Mouse (Mus musculus) neutrophil, adult 5-6 weeks (primary cell): ENCODE measurements around the gene Polh. TPM values are rescaled to one million over a fixed set of nuclear protein-coding genes. Genes with fewer than 3 reads are reported as not detected.

Source experiments
- ATAC-seq: fragments of 151-379, 151-347 bp; 2 replicates; pipeline ENCODE4 v1.8.0; 2017; ENCODE audit warnings: mild to moderate bottlenecking, moderate TSS enrichment; ENCODE audit not compliant: insufficient number of reproducible peaks, poor library complexity, low FRiP score, severe bottlenecking; ENCODE audit errors: extremely low read depth
- total RNA-seq: library from RNA; stranded (forward); fragments of 200-1000 nt; gene quantifications from 2 replicates; pipeline ENCODE4 v1.2.3, GENCODE M21; 2017

The Polh gene
- 13.2 and 14.4 TPM in 2 replicates for total RNA-seq

DNA sequence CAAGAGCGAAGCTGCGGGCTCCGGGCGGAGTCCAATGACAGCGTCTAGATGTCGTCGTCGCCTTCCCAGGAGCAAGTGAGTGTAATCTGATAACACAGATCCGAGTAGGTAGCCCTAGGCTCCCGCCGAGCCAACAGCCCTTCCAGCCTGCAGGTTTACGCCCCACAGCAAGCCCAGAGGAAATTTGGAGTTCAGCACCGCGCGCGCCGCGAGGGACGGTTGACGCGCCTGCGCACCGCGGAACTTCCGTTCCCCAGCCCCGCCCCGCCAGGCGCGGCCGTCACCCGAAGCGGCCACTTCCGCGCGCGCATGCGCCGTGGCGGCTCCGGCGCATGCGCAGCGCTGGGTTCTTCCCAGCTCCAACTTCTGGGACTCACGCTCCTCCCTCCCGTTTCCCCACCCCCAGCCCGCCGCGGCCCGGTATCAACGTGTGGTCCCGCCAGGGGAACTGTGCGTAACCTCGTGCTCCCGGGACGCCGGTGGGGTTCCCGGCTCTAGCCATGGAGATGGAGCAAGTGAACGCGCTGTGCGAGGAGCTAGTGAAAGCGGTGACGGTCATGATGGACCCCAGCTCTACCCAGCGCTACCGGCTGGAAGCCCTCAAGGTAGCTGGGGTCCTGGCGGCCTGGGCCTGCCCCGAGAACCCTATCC, at the start of gene Polh, which contains the start of gene Xpo5:
Gene Polh (minus strand): TSS at position 225 of the 651 bp plus-strand sequence.
Gene Xpo5 (plus strand): TSS at position 362 of the 651 bp plus-strand sequence.
- peak; percentile 82 for ATAC-seq

DNA sequence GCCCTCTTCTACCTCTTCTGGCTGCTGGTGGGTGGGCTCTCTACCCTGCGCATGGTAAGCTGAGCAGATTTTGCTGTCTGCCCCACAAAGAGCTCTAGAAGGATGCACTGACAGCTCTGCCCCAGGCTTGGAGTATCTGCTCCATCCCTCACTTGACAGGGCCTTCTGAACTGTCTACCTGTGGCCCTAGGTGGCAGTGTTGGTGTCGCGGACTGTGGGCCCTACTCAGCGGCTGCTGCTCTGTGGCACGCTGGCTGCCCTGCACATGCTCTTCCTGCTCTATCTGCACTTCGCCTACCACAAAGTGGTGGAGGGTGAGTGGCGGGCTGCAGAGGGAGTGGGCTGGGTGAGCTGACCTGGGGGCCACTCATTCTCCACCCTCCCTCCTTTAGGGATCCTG, 48.7 kb upstream of the Polh start:
- ATAC-seq: no peak

DNA sequence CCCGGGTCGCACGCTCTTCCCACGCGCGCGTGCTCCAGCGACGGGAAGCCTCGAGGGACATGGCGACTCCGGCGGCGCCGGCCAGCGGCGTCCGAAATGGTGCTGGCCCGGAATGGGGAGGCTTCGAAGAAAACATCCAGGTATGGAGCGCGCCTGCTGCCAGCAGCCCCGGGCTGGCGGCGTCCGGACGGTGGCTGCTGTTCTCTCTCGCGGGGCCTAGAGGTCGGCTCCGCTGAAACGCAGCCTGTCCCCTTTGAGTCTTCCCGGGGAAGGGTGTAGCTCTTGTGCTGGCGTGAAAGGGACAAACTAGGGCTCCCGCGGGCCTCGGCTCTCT, 45.7 kb upstream of the Polh start:
- ATAC-seq: no peak

DNA sequence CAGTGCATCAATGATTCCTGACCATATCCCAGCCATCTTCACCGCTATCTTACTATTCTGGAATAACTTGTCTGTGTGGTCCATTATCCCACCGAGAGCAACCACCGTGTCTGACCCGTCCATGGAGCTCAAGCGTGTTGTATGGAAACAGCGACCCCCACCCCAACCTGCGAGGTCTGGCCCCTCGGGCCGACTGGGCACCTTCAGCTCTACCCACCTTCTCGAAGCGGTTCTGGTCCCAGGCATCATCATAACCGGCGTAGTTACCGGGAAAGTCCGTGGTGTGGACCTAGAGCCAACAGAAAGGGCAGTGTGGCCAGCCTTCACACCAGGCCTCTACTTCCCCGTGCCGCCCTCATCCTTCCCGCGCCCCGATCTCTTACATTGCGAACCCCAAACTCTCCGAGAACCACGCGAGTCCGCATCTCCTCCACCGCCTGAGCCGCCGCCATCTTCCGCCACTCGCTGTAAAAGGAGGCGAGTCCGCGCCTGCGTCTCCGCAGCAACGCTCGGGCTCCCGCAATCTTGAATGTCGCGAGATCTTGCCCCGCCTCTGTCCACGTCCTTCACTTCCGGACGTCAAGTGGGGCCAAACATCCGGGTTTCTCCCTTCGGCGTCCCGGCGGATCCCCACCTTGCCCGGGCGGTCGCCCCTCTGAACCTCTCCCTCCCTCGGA, 45.2 kb upstream of the Polh start, which contains the start of the genes Polr1c and Yipf3:
Gene Polr1c (minus strand): TSS at position 543 of the 677 bp plus-strand sequence.
Gene Yipf3 (plus strand): TSS at position 569 of the 677 bp plus-strand sequence.
- ATAC-seq: peak; percentile 87

DNA sequence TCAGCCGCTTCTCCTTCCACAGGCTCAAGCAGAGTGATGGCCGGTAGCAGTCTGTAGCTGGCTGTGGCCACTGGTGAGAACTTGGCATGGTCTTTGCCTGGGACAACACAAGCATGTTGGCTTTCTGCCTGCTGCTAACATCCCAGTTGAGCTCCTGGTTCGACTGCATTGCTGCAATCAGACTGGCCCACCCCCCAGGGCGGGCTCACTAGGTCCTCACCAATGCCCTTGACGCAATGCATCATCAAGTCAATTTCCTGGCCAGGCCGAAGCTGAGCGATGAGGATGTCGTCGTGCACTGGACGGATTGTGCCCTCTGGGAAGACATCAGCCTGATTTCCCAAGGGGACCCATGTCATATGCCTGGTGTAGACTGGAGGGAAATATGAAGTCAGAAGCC, 42.1 kb upstream of the Polh start:
- no peak for ATAC-seq

DNA sequence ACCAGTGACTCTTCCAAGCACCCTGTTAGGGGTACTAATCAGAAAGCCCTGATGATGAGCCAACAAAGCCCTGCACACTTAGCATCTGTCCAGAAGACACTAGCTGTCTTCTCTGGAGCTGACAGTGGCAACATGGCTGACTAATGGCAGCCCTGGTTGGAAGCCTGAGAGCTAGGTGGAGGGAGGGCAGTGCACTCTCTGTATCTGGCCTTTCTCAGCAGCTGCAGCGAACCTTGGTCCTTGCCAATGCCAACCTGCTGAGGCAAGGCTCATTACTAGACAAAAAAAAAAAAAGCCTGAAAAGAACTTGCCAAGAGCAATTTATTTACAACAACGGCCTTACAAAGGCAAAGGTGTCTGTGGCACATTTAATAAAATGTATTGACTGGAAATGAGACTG, 41.2 kb upstream of the Polh start:
- no peak for ATAC-seq

DNA sequence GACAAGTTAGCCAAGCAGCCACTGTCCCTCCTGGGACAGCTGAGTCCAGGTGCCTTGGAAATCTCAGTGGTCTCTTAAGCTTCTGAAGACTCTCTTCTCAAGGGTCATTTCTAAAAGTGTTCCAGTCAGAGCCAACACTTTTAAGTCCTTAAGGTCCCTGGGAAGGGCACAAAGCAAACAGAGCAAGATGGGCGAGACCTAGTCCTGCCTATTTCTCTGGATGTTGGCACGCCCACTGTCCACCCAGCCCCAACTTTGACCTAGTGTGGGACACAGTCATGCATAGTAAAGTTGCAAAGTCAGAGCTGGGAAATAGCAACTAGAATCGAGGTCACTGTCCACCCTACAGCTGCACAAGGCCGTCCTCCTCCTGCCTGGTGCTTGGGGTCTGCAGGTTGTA, 40.5 kb upstream of the Polh start:
- ATAC-seq: no peak

DNA sequence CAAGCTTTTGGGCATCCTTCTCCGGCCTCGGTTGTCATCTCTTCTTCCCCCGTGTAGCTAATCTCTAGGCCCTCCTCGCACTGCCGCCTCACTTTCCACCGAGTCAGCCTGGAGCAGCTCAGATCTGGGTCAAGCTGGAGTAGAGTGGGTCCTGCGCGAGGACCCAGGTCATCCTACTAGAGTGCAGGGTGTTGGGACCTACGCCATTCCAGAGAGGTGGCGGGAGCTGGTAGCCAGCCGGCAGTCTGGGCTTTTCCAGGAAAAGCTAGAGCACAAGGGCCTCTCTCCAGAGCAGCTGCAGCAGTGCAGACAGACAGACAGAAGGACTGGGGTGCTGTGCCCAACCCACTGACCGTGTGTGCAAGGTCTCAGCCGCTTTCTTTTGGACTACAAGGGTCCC, 39.8 kb upstream of the Polh start:
- ATAC-seq: no peak

DNA sequence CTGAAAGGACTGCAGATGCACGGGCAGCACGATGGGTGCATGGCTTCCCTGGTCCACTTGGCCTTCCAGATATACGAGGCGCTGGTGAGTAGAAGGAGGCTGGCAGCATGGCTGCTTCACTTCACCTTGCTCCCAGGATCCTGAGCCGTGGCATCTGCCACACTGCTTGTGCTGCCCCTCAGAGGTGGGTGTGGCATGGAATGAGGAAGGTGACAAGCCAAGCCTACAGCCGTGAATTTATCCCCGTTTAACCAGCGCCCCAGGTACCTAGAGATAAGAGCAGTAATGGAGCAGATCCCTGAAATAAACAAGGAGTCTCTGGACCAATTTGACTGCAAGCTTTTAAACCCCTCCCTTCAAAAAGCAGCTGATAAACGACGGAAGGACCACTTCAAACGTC, 39.0 kb upstream of the Polh start:
- no peak for ATAC-seq

DNA sequence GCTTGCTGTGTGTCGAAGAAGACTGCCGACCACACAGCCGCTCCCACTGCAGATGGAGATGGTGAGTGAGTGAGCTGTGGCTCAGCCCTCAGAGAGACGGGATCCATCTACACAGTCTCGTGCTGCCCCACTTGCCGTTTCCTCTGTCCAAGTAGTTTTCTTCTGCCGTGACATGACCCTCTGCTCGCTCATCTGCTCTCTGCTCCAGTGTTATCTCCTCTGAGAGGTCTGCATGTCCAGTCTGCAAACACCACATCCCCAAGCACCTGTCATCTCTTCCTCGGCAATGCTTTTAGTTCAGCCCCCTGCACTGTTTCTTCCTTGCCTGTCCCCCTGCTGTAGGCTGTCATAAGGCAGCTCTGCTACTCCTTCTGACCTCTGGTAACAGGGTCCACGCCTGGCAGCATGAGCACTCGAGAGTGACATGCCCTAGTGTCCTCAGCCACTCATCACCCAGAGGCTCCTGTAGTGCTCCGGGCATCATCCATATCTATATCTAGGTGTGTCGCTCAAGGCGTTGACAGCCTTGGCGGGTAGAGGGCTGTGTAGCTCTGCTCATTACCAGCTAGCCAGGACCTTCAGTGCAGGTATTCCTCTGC, 37.2 kb upstream of the Polh start:
- ATAC-seq: no peak

DNA sequence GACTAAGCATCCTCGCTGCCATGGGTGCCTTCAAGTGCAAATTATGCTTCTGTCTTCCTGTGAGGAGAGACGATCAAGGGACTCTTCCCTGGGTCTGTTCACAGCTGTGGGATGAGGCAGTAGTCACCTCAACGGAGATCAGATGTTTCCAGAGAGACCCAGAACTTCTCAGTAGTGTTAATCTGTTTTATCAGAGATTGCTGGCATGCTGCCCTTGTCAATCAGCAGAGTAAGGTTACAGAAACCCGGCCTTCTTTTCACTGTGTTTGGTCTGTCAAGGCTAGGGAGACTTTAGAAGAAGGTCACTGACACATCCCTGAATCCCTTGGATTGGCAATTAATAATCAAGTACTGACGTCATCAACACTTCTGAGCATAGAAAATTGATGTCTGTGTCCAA, 35.0 kb upstream of the Polh start:
- ATAC-seq: no peak

DNA sequence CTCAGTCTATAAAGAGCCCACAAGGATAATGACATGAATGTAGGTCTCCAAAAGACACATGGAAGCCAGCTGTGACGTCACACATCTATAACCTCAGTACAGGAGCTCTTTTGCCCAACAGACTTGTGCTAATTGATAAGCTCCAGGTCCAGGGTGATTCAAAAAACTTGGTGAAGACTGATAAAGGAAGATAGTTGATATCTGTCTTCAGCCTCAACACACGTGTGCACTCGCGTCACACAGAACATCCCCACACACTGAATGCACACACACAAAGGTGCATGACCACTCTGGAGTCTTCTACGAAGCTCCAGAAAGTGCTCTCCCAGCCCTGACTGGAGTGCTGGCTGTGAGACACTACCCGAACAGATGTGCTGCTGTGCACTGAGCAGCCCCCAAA, 34.6 kb upstream of the Polh start:
- ATAC-seq: no peak

DNA sequence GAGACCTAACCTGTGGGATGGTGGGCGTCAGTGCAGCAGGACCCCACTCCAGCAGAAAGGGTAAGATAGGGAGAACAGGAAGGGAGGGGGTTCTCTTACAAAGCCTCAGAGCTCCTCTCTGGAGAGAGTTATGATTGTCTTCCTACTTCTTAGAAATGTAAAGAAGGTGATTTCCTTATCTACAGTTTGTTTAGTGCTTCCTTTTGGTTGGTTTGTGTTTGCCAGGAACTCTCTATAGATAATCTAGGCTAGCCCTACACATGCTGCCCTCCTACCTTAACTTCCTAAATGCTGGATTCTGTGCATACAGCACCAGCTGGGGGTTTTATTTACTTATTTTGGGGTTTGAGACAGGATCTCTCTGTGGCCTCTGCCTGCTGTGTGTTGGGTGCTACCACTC, 33.6 kb upstream of the Polh start:
- ATAC-seq: no peak

DNA sequence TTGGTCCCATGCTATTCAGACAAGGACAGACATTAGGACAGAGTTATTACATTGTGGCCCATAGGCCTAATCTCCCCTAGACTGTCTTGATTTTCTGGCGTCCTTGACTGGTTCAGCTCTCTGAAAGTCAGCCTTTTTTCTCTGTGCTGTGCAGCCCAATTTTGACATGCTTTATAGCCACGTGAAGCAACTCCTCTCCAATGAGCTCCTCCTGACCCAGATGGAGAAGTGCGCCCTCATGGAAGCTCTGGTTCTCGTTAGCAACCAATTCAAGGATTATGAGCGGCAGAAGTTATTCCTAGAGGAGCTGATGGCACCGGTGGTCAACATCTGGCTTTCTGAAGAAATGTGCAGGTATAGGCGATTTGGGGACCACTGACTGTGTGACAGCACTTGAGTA, 25.1 kb upstream of the Polh start:
- no peak for ATAC-seq

DNA sequence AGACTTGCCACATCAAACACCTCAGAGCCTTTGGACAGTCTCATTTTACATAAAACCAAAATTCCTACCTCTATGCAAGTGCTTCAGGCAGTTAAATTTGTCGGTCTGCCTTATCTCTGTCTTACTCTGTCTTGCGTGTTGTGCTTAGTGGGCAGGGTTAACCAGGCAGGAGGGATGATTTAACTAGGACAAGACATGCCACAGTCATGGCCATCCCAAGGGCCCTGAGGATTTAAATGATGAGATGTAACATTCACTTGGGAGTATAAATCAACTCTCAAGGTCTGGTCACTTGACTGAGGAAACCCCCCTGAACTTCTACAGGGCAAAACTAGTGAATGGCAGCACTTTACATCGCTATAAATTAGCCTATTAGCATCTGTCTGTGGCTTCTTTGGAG, 19.2 kb upstream of the Polh start:
- ATAC-seq: no peak

DNA sequence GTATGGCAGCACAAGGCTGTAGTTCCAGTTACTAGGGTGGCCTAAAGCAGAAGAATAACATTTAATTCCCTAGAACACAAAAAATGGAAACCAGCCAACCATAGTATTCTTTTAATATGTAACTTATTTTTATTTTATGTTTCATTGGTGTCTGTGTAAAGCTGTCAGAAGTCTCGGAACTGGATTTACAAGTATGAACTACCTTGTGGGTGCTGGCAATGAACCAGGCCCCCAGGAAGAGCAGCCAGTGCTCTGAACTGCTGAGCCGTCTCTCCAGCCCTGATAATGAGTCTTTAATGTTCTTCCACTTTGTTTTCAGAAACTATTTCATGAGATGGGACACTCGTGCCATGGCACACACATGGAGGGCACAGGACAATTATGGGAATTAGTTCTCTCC, 8.1 kb upstream of the Polh start:
- no peak for ATAC-seq

DNA sequence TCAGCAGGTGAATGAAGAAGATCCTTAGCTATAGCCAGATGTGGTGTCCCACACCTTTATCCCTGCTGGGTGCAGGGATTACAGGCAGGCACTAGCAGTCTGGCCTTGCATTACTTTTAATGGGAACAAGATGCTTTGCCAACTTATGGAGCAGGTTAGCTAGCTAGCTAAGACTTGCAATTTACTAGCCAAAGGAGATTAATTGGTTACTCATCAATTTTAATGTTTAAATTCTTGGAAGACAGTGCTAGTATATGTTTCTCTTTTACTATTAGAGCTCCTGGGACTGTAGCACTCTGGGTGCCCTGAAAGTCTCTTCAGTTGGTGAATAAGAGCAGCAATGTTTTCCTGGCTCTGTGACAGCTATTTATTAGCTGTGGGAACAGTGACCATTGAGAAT, 4.2 kb upstream of the Polh start:
- ATAC-seq: no peak

DNA sequence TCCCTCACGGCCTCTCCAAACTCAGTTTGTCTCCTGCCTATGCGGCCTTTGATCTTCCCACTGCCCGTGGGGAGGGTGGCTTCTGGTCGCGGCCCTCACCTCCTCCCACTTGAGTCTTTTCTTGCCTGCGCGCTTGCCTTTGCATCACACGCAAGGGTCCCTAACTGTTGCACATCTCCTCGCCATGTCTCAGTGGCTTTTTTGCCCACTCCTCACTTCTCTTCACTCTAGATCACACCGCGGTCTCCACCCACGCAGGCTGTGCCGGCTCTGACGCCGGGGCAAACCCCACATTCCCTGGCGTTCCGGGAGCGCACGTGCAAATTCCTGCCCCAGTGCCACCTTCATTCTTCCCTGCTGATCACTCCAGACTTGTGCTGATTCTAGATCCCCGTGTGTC, 633 bp upstream of the Polh start:
- no peak for ATAC-seq

DNA sequence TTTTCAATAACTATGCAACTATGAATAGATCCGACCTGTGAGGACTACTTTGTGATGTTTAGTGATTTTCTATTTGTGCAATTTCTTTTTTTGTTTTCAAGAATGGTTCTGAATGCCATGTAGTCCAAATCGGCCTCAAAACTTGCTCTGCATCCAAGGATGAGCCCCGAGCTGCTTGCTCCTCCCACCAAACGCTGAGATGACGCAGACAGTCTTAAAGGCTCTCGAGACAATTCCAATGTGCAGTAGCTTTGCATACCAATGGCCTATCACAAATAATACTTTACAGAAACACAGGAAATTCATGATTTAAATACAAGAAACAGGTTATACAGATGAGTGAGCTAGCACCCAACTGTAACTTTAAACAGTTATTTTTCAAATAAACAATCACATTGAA, 1.3 kb downstream of the Polh start:
- ATAC-seq: no peak

DNA sequence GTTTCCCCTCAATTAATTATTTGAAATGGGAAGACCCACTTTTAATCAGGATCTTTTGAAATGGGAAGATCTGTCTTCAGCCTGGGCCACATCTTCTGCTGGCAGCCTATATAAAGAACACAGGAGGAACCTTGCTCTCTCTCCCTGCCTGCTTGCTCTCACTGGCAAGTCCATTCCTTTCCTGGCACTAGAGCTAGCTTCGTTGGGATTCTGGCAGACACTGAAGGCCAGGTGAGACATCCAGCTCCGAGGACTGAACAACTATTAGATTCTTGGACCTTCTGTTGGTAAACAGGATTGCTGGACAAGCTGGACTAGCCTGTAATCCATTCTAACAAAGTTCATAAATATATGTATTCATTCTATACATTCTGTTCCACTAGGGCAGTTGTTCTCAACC, 13.6 kb downstream of the Polh start:
- no peak for ATAC-seq
